Mouse (Mus musculus) olfactory bulb, adult 2 months (tissue): ENCODE results near the gene 2310022A10Rik.

Source experiments
- CTCF ChIP-seq: fragments of 200-500 bp; IDR thresholded peaks from 2 replicates; pipeline ENCODE4 v1.5.1; 2012; ENCODE audit warnings: low read depth, mild to moderate bottlenecking, low read length, moderate library complexity; ENCODE audit not compliant: insufficient read depth
- POLR2A ChIP-seq: fragments of 200-500 bp; IDR thresholded peaks from 2 replicates; pipeline ENCODE4 v1.6.1; 2012; ENCODE audit warnings: mild to moderate bottlenecking, low read depth, low read length, moderate library complexity; ENCODE audit not compliant: insufficient read depth

DNA sequence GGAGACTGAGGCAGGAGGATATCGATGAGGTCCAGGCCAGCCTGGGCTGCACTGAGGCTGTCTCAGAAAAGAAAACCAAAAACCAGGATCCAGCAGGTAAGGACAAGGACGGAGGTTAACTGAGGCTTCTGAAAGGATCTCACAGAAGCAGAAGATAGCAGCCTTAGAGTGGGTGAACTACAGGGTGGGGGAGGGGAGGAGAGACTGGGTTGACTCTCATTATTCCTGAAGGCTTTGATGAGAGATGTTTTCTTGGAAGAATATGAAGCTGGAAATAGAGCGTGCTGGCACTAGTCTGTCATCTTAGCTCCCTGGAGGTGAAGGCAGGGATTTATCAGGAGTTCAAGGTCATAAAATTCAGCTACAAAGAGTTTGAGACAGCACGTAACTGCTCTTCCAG is 9.2 kb upstream of the 2310022A10Rik start:
- no peak for TF ChIP-seq CTCF
- TF ChIP-seq POLR2A = no peak
